Mouse (Mus musculus) myocyte (in vitro differentiated cells): ENCODE results near the gene Plpp7.
A peak's percentile ranks its signal among the peaks of the same experiment; 100 is the strongest.

Source experiments
- CEBPB ChIP-seq: IDR thresholded peaks from 2 replicates; pipeline ENCODE4 v1.6.1; 2011; ENCODE audit warnings: mild to moderate bottlenecking, moderate library complexity; ENCODE audit not compliant: poor library complexity, insufficient read depth, severe bottlenecking
- MAX ChIP-seq: IDR thresholded peaks from one replicate; pipeline ENCODE4 v1.6.1; 2011; ENCODE audit warnings: low read depth, mild to moderate bottlenecking, control low read depth
- MYOD1 ChIP-seq, 3 experiments: IDR thresholded peaks; one replicate each; pipeline ENCODE4 v1.6.1; 2011; ENCODE audit warnings: control low read depth in 2 of 3, low read depth in 2 of 3, mild to moderate bottlenecking in 2 of 3, moderate library complexity in 1 of 3; ENCODE audit not compliant: insufficient read length in 2 of 3, control insufficient read depth in 1 of 3
- MYOG ChIP-seq, 3 experiments: IDR thresholded peaks; one replicate each; pipeline ENCODE4 v1.6.1; 2011; ENCODE audit warnings: control low read depth in 2 of 3, low read depth in 2 of 3, mild to moderate bottlenecking in 2 of 3; ENCODE audit not compliant: insufficient read length in 2 of 3, control insufficient read depth in 1 of 3, insufficient read depth in 1 of 3
- POLR2A ChIP-seq: IDR thresholded peaks from one replicate; pipeline ENCODE4 v1.6.1; 2011; ENCODE audit warnings: low read depth, mild to moderate bottlenecking, control low read depth, moderate library complexity; ENCODE audit not compliant: insufficient read length
- POLR2AphosphoS2 ChIP-seq: IDR thresholded peaks from one replicate; pipeline ENCODE4 v1.6.1; 2011; ENCODE audit warnings: low read depth, control low read depth; ENCODE audit not compliant: insufficient read length
- REST ChIP-seq: IDR thresholded peaks from one replicate; pipeline ENCODE4 v1.6.1; 2011; ENCODE audit warnings: mild to moderate bottlenecking, control low read depth, moderate library complexity; ENCODE audit not compliant: insufficient read depth, insufficient read length
- TCF12 ChIP-seq: IDR thresholded peaks from one replicate; pipeline ENCODE4 v1.6.1; 2011; ENCODE audit warnings: mild to moderate bottlenecking, control low read depth; ENCODE audit not compliant: poor library complexity, insufficient read depth, severe bottlenecking
- USF1 ChIP-seq: IDR thresholded peaks from one replicate; pipeline ENCODE4 v1.6.1; 2011; ENCODE audit warnings: low read depth, mild to moderate bottlenecking, control low read depth, moderate library complexity

DNA sequence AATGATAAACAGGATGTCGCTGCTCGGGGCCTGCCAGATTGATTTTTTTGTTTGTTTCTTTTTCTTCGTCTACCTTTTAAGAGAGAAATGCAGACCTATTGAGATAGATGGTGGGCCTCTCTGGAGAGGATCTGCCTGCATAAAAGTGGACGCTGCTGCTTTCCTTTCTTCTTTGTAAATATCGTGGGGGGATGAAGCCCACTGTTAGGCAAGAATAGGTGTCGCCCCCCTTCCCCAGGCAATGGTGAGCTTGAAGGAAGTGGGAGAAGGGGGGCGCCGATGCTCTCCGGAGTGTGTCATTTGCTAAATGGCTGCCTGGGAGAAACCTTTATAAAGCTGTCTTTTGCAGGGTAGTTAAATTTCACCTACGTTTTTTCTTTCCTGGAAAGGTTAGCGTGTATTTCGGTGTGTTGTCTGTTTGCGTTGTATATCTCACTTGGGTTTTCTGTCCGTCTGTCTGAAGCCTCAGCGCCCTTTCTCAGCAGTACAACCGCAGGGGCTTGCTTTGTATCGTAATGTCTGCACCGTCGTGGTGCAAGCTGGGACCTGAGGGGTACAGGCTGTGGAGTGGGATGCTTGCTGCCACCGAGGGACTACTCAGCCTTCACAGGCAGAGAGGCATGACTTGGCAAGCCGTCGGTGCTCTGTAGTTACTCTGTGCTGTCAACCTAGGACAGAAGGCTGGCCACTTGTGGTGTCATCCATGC lies 56.5 kb downstream of the Plpp7 start:
- TF ChIP-seq TCF12 (no peak), MYOG (IDR thresholded peaks at IDR 0.05; ENCODE audit: control insufficient read depth in 1 of 3, insufficient read depth in 1 of 3, insufficient read length in 2 of 3, low read depth in 2 of 3) (peak in 1 of 3 experiments; percentile 39), POLR2A (peak; percentile 30), CEBPB (no peak), REST (no peak), USF1 (no peak), MAX (no peak), POLR2AphosphoS2 (no peak), MYOD1 (IDR thresholded peaks at IDR 0.05; ENCODE audit: control insufficient read depth in 1 of 3, insufficient read length in 2 of 3, low read depth in 2 of 3) (no peak)
